Mouse (Mus musculus) layer of hippocampus, adult 6 months (tissue): ENCODE data around the gene Fgfr2. TPM values are rescaled to one million over a fixed set of nuclear protein-coding genes. Genes with fewer than 3 reads are reported as not detected.

Source experiments
- microRNA-seq: library from miRNA; unstranded; fragments of <30 nt; microRNA quantifications from one replicate; pipeline ENCODE4 v1.2.0, GENCODE M21; 2020
- polyA plus RNA-seq: library from polyadenylated mRNA; unstranded; fragments of <200 nt; fragmentation: Nextera tagmentation; gene quantifications from 2 replicates; pipeline ENCODE4 v1.2.3, GENCODE M21; 2021

Gene Fgfr2
- polyA plus RNA-seq, 1 experiment from 2014 or later: 23.7 TPM

Small RNA genes lying within 50 kb of the gene (microRNA-seq; reads per million reads assigned to microRNA genes)
- gene Mir7061: not detected

Other genes starting within 250 kb of the Fgfr2 start
- 9.7 and 9.8 TPM in 2 replicates for gene Zranb1, start 192.2 kb downstream of the Fgfr2 start, polyA plus RNA-seq
- gene Ctbp2, start 1.0 kb upstream of the Fgfr2 start, polyA plus RNA-seq: 4.4 and 5.1 TPM in 2 replicates